Mouse (Mus musculus) layer of hippocampus, adult 18-20 months (tissue): ENCODE results near the gene Pced1b. TPM values are rescaled to one million over a fixed set of nuclear protein-coding genes. Genes with fewer than 3 reads are reported as not detected.
"Not testable (repeated sequence)": the region's sequence is repeated elsewhere in the genome, so short reads cannot be mapped to it uniquely, and the experiment has no call there.

Source experiments
- DNase-seq, 2 experiments: peaks; one replicate each; pipeline ENCODE4 v3.0.0; 2022; ENCODE audit warnings: low spot score in 2 of 2
- total RNA-seq, 2 experiments: library from RNA; stranded (reverse); gene quantifications; 2 replicates each; pipeline ENCODE4 v1.2.3; 2021

Gene Pced1b
- total RNA-seq, 2 experiments from 2014 or later, result 6.0 to 6.9 TPM

DNA sequence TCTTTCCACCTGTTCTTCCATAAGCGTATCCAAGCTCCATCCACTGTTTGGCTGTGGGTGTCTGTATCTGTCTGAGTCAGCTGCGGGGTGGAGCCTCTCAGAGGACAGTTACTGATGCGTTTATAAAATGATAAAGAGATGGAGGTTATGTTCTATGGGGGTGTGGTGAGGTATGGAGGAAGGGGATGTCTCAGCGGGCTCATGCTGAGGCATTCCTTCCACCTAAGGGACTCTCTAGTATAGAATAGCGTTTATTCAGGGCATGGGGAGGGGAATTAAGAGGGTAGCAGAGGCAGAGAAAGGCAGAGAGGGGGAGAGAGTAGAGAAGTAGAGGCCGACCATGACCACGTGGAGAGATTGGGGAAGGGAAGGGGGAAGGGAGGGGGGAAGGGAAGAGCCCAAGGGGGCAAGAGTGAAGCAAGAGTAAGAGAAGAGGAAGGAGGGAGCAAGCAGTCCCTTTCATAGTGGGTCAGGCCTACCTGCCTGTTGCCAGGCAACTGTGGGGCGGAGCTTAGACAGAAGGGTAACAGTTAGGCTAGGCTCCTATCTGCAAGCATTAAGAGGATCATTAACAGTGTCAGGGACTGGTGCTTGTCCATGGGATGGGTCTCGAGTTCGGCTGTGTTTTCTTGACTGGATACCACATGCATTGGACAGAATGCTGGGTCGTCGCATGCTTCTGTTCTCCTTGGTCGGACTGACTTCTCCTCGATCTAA is 90.9 kb downstream of the Pced1b start:
- no peak for DNase-seq

DNA sequence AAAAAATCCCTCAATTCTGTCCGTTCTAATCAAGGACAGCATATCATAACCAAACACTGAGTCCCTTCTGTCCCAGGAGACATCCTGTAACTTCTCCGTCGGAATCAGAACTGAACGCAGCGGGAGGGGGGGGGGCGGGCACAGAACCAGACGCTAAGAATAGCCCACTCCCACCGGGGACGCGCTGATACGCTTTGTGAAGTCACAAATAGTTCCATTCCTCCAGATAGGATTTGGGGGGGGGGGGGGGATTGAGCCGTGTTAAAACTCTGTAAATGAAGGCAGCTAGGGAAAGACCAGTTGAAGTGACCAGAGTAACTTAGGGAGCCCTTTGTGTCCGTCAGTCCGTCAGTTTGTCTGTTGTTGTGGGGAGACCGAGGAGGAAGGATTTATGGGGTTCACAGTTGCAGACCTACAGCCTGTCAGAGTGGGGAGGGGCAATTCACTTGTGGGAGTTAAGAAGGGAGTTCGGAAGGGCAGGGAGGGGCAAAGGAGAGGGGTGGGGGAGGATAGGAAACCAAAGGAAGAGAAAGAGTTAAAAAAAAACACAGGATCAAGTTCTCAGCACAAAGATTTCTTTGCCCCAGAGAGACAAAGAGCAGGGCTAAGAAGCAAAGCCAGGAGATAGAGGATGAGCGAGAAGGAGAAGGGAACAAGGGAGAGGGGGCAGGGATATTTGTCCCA is 91.6 kb downstream of the Pced1b start:
- DNase-seq, result no peak

DNA sequence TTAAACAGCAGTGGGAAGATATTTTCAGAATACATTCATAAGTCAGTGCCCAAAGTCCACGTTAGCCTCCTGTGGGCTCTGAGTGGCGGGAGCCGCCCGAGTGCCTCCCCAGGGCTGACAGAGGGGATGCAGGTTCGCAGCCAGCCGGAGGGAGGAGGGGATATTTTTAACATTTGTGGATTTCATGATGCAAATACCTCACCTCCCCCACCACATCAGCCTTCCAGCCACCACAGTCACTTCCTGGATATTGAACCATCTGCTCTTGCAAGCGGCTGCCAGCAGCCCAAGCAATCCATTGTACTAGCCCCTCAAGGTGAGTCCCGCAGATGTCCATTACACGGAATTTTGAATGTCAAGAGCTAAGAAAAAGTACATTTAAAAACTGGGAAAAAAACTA is 95.4 kb downstream of the Pced1b start:
- no peak for DNase-seq

DNA sequence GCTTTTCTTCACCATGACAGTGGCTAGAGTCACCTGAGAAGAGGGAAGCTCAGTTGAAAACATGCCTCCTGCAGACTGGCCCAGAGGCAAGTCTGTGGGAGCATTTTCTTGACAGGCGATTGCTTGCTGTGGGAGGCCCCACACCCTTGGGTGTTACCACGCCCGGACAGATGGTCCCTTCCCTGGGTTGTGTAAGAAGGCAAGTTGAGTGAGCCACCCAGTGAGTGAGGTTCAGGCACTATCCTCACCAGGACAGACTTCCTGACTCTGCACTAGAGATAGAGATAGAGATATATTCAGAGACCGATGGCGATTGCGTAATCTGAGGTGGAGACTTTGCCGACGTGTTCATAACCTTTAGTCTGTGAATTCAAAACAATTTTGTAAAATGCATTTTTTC is 96.0 kb downstream of the Pced1b start:
- DNase-seq, result no peak

DNA sequence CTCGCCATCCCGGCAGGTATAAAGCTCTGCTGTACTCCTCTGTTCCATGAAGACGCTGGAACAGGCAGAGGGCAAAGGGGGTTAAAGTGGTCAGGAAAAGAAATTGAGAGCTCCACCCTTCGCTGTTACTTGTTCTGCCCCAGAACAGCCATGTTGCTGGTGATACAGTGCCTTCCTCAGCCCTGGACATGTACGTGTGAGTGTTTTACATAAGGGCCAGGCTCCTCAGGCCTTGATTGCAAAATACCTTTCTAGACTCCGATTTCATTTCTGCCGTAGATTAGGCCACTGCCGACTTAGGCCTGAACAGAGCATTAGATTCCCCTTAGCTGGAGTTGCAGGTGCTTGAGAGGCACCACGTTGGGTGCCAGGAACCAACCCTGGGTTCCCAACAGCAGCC is 97.0 kb downstream of the Pced1b start:
- DNase-seq, result no peak

DNA sequence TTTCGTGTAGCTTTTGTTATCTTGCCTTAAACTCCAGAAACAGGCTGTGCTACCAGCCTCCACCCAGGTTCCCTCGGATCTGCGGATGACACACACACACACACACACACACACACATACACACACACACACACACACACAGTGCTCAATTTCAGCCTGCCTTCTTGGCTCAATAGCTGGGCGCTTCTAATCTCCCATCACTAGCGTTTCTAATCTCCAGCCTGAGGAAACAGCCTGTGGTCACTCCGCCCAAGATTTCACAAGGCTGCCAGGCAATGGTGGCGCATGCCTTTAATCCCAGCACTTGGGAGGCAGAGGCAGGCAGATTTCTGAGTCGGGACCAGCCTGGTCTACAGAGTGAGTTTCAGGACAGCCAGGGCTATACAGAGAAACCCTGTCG is 98.2 kb downstream of the Pced1b start:
- DNase-seq, result no peak

DNA sequence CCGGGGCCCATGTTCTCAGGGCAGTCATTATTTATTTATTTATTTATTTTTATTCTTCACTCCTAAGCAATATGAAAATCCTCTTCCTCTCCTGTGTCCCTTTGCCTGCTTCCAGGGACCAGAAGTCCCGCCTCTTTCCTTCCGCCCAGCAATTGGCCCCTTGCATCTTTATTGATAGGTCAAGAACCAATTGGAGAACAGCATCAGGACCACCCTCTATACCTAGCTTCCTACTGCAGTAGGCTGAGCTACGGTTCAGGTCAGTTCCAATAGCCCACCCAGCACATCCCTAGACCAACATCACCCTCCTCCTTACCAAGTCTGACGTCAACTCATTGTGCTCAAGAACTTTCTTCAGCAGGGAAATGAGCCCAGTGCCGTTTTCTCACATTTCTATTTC is 99.0 kb downstream of the Pced1b start:
- no peak for DNase-seq

DNA sequence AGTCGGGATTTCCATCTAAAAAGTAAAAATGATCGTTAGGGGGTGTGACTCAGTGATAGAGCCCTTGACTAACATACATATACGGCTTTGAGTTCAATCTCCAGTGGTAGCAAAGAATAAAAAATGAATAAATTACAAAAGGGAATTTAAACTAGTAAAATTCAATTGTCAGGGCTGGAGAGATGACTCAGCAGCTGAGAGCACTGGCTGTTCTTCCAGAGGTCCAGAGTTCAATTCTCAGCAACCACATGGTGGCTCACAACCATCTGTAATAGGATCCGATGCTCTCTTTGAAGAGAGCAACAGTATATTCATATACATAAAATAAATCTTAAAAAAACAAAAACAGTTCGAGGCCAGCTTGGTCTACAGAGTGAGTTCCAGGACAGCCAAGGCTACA is 99.5 kb downstream of the Pced1b start:
- no peak for DNase-seq

DNA sequence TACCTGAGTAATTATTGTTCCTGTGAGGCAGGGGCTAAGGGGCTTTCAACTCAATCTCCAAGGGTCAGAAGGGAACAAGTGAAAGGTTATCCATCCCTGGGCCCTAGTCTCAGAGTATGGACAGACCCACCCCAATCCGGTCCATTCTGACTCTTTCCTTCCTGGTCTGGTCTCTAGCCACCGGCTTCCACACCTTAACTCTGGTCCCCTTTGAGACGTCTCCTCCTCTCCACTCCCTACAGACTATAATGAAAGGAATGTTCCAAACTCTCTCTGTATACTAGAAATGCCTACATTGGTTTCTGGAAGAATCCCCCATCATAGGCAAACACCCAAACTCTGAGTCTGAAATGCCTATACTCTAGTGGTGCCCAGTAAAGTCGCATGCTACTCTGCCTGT is 100.0 kb downstream of the Pced1b start:
- DNase-seq, result no peak

DNA sequence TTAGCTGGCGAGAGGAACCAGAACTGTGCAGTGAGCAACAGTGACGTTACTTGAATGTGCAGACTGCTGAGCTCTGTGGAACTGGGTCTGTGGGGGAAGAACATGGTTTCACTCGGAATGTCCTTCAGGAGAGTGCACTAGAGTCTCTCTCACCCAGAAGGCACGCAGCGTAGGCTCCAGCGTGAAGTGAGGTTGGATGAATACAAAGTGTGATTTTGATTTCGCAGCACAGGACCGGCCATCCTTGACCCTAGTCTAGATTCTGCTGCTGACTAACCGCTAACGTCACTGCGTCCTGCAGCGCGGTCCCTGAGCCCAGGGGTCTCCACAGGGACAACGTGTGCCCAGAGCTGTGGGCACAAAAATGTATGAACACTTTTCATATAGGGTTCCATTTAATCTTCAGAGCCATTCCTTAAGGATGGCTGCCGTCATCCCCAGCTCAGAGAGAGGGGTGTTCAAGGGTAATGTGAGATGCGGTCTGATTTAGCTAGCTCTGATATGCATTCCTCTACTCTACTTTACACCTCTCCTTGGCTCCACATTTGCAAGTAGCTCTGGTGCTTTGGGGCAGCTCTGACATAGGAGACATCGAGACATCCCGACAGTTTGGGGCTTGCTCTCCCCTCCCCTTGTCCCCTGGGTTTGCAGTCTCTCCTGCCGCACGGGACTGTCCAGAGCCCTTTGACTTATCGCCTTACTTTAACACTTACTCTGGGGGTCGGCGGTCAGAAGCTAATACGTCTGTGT is 101.8 kb downstream of the Pced1b start:
- no peak for DNase-seq

DNA sequence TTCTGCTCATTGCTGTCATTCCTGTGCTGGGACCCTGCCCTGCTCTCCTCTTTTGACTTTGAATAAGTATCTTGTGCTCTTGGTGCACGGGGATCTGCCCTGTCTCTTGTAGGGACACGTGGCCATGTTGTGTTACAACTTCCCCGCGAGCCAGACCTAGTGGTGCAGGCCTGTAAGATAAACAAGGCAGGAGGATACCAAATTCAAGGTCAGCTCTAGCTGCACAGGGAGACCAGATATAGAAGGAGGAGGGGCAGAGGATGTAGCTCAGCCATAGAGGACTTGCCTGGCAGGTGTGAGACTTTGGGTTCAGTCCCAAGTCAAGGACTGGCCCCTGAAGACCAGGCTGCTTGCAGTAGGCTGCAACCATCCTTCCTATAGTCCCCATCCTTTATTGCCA is 103.6 kb downstream of the Pced1b start:
- DNase-seq, result no peak

DNA sequence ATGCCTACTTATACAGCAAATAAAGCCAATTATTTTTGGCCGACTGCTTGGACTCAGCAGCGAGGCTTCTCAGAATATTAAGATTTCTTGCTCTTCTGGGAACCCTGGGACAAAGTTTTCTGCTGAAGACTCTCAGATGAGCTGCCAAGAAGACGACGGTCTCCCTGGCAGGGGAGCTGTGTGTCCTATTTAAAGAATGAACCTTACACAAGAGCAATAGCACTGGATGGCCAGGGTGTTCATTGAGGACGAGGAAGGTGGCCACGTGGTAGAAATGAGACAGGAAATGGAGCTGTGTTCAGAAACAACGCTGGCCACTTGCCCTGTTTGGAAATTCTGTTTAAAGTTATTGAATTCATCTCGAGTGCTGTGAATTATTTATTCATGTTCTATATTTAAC is 104.1 kb downstream of the Pced1b start:
- DNase-seq, result peak in 1 of 2 experiments; percentile 26

DNA sequence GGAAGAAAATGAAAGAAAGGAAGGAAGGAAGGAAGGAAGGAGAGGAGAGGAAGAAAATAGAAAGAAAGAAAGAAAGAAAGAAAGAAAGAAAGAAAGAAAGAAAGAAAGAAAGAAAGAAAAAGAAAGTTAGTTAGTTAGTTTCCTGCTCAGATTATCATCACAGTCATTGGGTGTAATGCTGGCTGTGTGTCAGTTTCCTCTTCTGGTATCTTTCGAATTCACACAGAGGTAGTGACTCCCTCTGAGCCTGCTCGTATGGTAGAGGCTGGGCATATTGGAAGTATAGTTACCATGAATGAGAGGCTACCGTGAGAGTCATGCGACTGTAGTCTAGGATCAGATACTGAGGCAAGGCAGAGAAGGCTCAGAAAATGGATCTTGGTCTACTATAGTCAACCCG is 104.8 kb downstream of the Pced1b start:
- DNase-seq, result no peak

DNA sequence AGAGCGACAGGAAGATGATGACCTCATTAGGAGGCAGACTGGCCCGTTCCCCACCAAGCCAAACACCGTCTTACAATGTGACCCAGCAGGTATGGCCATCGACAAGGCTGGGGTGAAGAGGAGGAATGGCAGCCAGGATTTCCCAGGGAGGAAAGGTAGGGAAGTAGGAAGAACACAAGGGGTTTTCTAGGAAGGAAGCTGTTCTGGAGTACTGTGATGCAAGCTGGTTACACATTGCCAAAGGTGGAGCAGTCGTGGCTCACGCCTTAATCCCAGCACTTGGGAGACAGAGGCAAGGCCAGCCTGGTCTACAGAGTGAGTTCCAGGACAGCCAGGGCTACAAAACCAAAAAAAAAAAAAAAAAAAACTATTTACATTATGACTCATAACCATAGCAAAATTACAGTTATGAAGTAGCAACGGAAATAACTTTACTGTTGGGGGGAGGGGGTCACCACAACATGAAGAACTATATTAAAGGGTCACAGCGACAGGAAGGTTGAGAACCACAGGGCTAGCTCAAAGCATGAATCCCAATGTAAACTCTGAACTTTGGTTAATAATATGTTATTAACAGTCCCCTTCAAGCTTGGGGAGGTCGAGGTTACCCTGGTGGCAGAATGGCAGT is 108.9 kb downstream of the Pced1b start:
- no peak for DNase-seq

DNA sequence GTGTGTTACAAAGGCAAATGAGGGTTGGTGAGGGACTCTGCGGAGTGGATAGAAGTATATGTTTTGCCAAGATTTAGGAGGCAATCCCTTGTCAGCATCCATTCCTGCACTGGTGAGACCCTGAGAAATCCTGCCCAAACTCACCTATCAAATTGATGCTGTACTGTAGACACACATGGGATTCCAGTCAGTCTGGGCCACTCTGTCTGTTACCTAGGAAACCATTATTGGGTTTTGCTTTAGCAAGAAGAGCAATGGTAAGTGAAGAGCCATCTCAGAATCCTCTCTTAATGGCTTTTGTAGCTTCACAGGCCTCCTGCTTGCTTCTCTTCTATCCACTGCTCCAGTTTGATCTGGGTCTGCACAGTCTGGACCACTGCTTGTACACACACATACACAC is 110.1 kb downstream of the Pced1b start:
- DNase-seq, result no peak

DNA sequence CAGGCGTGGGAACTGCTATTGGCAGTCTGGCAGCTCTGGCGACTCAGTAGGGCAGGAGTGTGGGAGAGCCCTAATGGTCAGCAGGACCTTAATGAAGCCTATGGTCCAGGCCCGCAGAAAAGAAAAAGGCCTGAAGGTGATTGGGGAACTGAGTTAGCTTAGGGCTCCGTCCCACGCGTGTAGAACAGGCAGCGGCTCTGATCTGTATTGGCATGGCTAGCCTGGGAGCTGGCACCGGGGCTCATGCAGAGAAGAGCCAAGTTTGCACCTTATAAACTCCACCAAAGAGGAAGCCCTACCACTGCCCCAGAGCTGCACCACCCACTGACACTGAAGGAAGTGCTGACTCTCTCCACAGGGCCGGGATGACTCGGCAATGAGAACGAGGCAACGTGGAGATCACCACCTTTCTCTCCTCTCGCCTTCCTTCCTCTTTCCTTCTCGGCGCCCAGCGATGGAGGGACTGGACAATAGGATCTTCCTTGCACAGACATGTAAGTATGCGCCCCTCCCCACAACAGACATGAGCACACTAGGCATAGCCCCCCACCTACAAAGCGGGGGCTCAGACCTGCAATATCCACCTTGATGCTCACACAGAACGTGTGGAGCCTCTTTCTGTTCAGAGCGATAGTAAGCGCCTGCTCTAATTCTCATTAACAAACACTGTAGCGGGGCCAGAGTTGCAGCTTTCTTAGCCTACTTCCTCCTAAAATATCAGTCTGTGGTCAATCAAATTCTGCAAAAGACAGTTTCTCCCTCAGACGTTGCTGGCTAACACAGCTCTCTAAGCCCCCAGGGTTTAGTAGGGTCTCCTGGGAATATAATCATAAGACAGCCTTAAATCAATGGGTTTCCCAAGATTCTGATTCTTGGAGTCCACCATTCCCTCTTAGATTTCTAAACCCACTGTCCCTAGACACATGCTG is 114.2 kb downstream of the Pced1b start:
- no peak for DNase-seq

DNA sequence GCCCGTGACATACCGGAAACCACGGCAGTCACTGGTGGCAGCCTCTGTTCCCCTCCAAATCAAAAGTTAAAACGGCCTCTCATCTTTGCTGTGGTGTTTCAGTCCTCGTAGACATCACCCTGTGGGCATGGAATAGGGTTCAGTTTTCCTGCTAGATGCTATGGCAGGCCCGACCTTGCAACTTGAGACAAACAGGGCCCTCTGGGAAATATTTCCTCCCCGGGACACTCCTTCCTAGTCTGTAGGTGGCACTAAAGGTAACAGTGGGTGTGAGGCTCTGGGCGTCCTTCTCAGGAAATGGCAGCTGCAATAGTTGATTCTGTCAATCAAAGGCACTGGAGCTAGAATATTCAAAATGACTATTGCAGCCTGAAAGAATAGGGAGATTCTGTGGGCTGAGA is 114.9 kb downstream of the Pced1b start:
- no peak for DNase-seq

DNA sequence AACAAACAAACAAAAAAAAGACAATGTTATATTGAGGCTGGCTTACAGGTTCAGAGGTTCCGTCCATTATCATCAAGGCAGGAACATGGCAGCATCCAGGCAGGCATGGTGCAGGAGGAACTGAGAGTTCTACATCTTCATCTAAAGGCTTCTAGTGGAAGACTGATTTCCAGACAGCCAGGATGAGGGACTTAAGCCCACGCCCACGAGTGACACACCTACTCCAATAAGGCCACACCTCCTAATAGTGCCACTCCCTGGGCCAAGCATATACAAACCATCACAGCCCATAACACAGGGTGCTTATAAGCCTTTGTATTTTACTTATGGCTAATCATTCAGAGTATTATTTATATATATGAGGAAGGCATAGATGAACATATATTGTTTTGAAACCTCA is 117.4 kb downstream of the Pced1b start:
- not testable (repeated sequence) for DNase-seq

DNA sequence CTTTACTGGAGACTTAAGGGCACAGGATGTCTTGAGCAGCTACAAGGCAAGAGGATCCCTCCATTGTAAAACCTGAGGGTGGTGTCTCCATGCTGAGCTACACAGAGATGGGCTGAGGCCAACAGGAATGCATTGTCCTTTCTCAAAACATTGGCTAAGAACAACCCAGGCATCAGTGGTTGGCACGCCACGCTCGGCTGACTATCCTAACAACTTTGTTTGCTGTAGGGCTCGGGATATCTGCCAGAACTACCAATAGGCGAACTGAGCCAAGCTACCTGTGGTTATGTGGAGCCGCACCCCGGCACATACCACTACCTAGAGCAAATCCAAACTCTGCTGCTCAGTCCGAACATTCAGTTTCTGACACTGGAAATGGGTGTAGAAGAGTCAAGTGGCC is 118.1 kb downstream of the Pced1b start:
- DNase-seq, result no peak

DNA sequence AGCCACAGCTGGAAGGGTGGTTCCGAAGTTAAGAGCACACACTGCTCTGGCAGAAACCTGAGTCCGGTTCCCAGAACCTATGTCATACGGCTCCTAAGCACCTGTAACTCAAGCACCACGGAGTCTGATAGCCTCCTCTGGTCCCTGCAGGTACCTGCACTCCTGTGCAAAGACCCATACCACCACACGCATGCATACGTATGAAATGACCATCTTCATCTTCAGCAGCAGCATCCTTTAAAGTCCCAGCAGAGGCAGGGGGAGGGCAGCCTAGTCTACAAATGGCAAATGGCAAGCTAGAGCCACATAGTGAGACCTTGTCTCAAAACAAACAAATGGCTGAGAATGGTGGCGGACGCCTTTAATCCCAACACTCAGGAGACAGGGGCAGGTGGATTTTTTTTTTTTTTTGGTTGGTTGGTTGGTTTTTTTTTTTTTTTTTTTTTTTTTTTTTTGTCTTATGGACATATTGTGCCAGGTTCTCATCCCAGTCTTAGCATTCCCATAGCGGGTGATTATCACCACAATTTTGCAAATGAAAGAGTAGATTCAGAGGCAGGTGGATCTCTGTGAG is 121.2 kb downstream of the Pced1b start:
- DNase-seq, result no peak

DNA sequence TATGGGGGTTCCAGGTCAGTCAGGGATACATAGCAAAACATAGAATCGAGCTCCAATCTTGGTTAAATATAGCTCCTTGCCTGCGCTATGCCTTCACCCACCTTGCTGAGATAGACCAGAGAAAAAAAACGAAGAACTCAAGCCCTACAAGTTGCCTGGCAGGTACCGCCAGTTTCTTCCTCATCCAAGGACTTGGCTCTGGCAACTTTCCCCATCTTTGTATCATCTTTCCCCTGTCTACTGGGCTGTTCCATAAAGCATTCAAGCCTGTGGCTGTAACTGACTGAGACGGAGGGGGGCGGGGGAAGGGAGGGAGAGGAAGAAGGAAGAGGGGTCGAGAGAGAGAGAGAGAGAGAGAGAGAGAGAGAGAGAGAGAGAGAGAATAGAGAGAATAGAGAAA is 121.7 kb downstream of the Pced1b start:
- no peak for DNase-seq
